Mouse (Mus musculus) myocyte (in vitro differentiated cells): ENCODE data around the gene Gatad2b.

Experiments used
- CEBPB ChIP-seq: IDR thresholded peaks from 2 replicates; pipeline ENCODE4 v1.6.1; 2011; ENCODE audit warnings: mild to moderate bottlenecking, moderate library complexity; ENCODE audit not compliant: poor library complexity, insufficient read depth, severe bottlenecking
- E2F4 ChIP-seq: IDR thresholded peaks from one replicate; pipeline ENCODE4 v1.6.1; 2011; ENCODE audit warnings: mild to moderate bottlenecking, control low read depth, moderate library complexity; ENCODE audit not compliant: insufficient read depth
- MAX ChIP-seq: IDR thresholded peaks from one replicate; pipeline ENCODE4 v1.6.1; 2011; ENCODE audit warnings: low read depth, mild to moderate bottlenecking, control low read depth
- MYOG ChIP-seq, 3 experiments: IDR thresholded peaks; one replicate each; pipeline ENCODE4 v1.6.1; 2011; ENCODE audit warnings: control low read depth in 2 of 3, low read depth in 2 of 3, mild to moderate bottlenecking in 2 of 3; ENCODE audit not compliant: insufficient read length in 2 of 3, control insufficient read depth in 1 of 3, insufficient read depth in 1 of 3
- POLR2A ChIP-seq: IDR thresholded peaks from one replicate; pipeline ENCODE4 v1.6.1; 2011; ENCODE audit warnings: low read depth, mild to moderate bottlenecking, control low read depth, moderate library complexity; ENCODE audit not compliant: insufficient read length
- USF1 ChIP-seq: IDR thresholded peaks from one replicate; pipeline ENCODE4 v1.6.1; 2011; ENCODE audit warnings: low read depth, mild to moderate bottlenecking, control low read depth, moderate library complexity

DNA sequence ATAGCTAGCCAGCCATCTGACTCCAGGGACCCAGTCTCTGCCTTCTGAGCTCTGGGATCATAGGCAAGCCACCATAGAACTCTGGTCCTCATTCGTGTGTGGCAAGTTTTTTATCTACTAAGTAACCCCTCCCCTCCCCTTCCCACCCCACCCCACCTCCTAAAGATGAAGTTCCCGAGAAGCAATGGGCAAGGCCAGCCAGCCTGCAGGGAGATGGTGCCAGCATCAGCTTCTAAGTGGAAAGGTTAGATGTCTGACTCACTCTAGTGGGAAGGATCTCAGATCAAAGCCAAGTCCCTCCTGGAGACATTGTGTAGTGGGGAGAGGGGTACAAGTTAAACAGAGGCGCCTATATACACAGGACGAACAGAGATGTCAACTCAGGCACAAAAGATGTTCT lies 98.0 kb downstream of the Gatad2b start:
- TF ChIP-seq USF1 (no peak), CEBPB (no peak), POLR2A (no peak), MAX (no peak), MYOG (IDR thresholded peaks at IDR 0.05; ENCODE audit: control insufficient read depth in 1 of 3, insufficient read depth in 1 of 3, insufficient read length in 2 of 3, low read depth in 2 of 3) (no peak), E2F4 (no peak)
